Mouse (Mus musculus): ENCODE results near the gene Arhgdia.

Gene Arhgdia

DNA sequence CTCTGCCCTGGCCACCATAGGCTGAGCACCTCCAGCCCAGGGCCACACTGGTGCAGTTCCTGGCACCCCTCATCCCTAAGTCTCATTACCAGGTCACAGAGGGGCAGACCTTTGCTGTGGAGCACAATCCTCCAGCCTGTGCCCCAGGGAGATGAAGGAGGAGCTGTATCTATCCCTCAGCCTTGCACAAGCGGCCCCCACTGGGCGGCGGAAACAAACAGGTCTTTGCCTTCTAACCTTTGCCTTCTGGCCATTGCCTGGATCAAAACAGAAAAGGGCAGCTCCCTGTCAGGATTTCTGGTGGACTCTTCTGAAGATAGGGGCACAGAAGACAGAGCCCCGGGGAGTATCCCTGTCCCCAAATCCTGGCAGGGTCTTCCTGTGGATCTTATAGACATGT is 52.5 kb downstream of the Arhgdia start:
- CTCF ChIA-PET, result no interaction called here

Data from spleen, embryonic (tissue).